Mouse (Mus musculus) small intestine, adult 2 months (tissue): ENCODE data around the gene Ager. TPM values are rescaled to one million over a fixed set of nuclear protein-coding genes. Genes with fewer than 3 reads are reported as not detected.
A peak's percentile ranks its signal among the peaks of the same experiment; 100 is the strongest.

Source experiments
- H3K27ac ChIP-seq: fragments of 200-500 bp; 2 replicates; pipeline ENCODE4 v1.5.1; 2012; ENCODE audit warnings: low read depth, low read length, control low read depth, inconsistent platforms; ENCODE audit not compliant: insufficient read depth
- H3K27me3 ChIP-seq: fragments of 200-500 bp; 2 replicates; pipeline ENCODE4 v1.6.1; 2012; ENCODE audit warnings: mild to moderate bottlenecking, moderate library complexity, low read length, inconsistent platforms; ENCODE audit not compliant: control insufficient read depth, insufficient read depth
- H3K36me3 ChIP-seq: fragments of 200-500 bp; 2 replicates; pipeline ENCODE4 v1.6.1; 2012; ENCODE audit warnings: mild to moderate bottlenecking, low read length, control low read depth, inconsistent platforms; ENCODE audit not compliant: control insufficient read depth, insufficient read depth
- H3K4me1 ChIP-seq: fragments of 200-500 bp; 2 replicates; pipeline ENCODE4 v1.6.1; 2012; ENCODE audit warnings: low read length, inconsistent platforms, mixed read lengths; ENCODE audit not compliant: control insufficient read depth, insufficient read depth, insufficient read length
- H3K4me3 ChIP-seq: fragments of 200-500 bp; 2 replicates; pipeline ENCODE4 v1.5.1; 2012; ENCODE audit warnings: low read depth, mild to moderate bottlenecking, control low read depth, inconsistent platforms, low read length, moderate library complexity
- CTCF ChIP-seq: fragments of 200-500 bp; IDR thresholded peaks from 2 replicates; pipeline ENCODE4 v1.5.1; 2012; ENCODE audit warnings: low read depth, mild to moderate bottlenecking, control low read depth, inconsistent platforms, low read length, moderate library complexity, mixed read lengths; ENCODE audit not compliant: insufficient replicate concordance, insufficient read length; ENCODE audit errors: extremely low read depth
- POLR2A ChIP-seq: fragments of 200-500 bp; IDR thresholded peaks from 2 replicates; pipeline ENCODE4 v1.6.1; 2012; ENCODE audit warnings: low read depth, mild to moderate bottlenecking, control low read depth, inconsistent platforms, low read length, moderate library complexity
- WGBS: fragments of 180-500 bp; shearing (Covaris S2); methylation state at CpG from one replicate; pipeline ENCODE4 v1.1.7; 2018; 5-methylcytosine and 5-hydroxymethylcytosine counted together
- polyA plus RNA-seq: library from polyadenylated mRNA; depleted of rRNA; stranded (reverse); fragments of >200 nt; gene quantifications from 2 replicates; pipeline ENCODE4 v1.2.3, GENCODE M21; 2012

Ager gene
- polyA plus RNA-seq, 1 experiment = 1.7 TPM

DNA sequence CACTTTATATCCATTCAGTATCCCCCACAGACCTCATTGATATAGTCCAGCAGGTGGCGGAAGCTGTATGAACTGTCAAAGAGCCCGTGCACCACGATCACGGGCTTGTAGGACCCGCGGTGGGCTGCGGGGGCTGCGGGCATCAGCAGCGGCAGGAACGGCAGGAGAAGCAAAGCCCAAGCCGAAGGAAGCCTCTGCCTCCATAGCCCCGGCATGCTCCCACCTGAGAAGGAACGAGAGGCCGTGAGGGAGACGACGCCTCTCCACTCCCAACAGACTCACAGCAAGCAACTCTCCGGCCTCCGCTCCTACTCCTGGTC lies 29.1 kb downstream of the Ager start:
- Histone ChIP-seq H3K27ac (peak overlapping the region; percentile 55), H3K4me3 (peak overlapping the region; percentile 74), H3K4me1 (peaks cover 10% of the 10 kb centered on the region), H3K27me3 (peaks cover 14% of the 10 kb centered on the region), H3K36me3 (peaks cover 10% of the 10 kb centered on the region)
- 2% methylated on average over 18 of the region's 18 CpGs for WGBS
- TF ChIP-seq CTCF (peak; percentile 19; the same call in 1 of the 2 replicates), POLR2A (no peak)

DNA sequence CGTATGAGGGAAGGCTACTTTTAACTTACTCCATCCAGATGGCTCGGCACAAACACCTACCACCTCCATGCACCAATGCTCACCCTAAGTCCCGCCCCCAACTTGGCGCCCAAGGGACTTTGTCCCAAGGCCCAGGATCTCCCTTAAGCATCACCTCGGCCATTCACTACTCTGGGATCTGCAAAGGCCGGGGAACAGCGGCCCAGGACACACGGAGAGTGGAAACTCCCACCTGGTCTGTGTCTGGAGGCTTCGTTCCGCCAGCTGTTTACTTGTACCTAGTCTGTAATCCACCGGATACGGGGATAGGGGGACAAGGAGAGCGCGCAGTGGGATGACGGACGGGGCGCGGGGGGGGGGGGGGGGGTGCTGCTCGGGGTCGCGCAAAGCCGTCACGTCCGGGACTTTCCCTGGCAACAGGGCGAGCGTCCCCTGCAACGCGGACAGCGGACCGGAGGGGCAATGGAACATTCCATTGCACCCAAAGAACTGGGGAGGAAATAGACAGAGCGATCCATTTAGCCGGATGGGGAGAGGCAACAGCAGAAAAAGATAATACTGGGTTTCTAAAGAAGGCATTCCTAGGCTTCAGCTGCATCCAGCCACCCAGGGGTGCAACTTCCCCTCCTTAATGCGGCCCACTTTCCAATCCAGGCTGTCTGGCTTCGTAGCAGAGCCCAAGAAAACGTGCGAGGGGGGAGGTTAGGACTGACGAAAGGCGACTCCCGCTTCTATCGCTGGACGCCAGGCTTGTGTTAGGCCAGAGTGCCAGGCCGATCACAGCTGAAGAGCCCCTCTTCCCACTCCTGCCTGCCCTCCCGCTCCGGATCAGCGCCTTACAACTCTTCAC lies 29.7 kb downstream of the Ager start:
- peaks cover 13% of the 10 kb centered on the region for H3K4me1 ChIP-seq
- H3K36me3 ChIP-seq = peaks cover 7% of the 10 kb centered on the region
- peaks cover 14% of the 10 kb centered on the region for H3K27me3 ChIP-seq
- peak overlapping the region; percentile 89 for H3K27ac ChIP-seq
- H3K4me3 ChIP-seq = peak overlapping the region; percentile 74
- TF ChIP-seq POLR2A (peak; percentile 31; the same call in 1 of the 2 replicates), CTCF (no peak)
- WGBS = 1% methylated on average over 43 of the region's 45 CpGs

DNA sequence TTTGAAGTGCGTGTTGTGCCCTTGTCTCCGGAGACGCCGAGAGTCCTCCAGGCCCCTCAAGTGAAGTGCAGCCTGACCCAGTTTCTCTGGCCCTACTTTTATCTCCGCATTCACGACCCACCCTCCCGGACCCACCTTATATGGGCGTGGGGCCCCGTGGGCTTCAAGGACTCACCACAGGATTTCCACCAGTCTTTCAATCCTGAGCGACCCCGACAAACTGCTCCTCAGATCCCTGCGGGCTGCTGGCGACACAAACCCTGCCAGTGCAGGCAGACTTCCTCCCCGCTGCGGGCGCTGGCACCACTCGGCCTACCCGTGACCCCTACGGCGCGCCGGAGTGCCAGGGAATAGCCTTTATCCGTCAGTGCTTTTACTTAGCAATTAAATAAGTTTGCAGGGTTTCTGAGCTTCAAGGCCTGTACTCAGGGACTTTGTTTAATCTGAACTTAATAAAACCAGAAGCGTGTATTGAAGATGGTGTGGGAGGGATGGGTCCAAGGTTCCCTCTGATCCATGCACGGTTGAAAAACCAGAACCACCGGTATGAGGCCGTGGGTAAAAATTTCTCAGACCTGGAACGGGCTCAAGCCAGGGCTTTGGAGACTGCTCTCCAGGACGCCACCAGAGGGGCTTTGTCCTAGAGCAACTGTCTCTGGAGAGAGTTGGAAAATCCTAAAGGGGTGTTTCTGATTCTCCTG lies 30.4 kb downstream of the Ager start, which contains the start of gene Ppt2:
TSS of gene Ppt2 (minus strand) at position 568 of the 701 bp plus-strand sequence.
- 3% methylated on average over 29 of the region's 29 CpGs for WGBS
- H3K27ac ChIP-seq = peak within 1 kb of the TSS; percentile 89
- H3K36me3 ChIP-seq = no peaks in the 10 kb centered on the region; the same call in 1 of the 2 replicates
- H3K4me3 ChIP-seq = peak within 1 kb of the TSS; percentile 74
- peaks cover 14% of the 10 kb centered on the region for H3K27me3 ChIP-seq
- TF ChIP-seq POLR2A (0 out of 2 replicates have a peak, but pooled peaks have one; percentile 29), CTCF (no peak)
- peaks cover 13% of the 10 kb centered on the region for H3K4me1 ChIP-seq

DNA sequence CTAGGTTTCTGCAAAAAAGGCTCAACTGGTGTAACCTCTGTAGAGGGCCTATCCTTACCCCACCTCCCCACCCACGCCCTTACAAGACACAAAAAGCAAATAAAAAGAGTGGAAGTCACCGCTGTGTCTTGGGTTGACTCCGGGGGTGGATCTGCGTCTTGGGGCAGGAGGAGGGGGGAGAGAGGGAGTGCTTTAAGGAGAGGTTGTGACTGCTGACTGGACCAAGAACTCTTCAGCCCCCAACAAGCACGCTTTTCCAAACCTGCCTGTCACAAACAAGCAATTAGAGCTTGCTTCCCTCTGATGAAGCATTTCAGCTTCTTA lies 30.9 kb downstream of the Ager start:
- Histone ChIP-seq H3K4me1 (peaks cover 13% of the 10 kb centered on the region), H3K36me3 (no peaks in the 10 kb centered on the region; the same call in 1 of the 2 replicates), H3K27ac (peak overlapping the region; percentile 89), H3K27me3 (peaks cover 14% of the 10 kb centered on the region), H3K4me3 (peak overlapping the region; percentile 74; the same call in 1 of the 2 replicates)
- 14% methylated on average over 5 of the region's 5 CpGs for WGBS
- no peak for TF ChIP-seq POLR2A
- no peak for TF ChIP-seq CTCF

DNA sequence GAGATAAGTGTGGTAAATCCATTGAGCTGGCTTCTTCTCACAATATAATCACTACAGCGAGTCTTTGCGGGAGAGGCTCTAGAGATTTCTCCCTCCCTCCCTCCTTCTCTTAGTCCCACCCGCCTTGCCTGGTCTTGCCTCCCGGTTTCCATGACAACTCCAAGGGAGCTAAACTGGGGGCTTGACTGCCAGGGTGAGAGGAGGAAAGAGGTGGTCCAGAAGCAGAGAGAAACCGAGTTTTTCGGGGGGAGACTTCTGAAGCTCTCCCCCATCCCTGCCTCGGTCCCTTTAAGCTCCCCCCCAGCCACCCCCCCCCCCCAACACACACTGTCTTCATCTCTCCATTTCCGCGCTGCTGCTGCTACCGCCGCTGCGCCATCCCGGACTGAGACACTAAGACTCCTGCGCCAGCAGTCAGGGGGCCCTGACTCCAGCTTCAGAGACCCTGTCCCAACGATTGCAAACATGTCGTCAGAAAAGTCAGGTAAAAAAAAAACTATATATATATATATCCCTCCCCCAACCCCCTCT lies 31.6 kb downstream of the Ager start, which contains the start of gene Prrt1:
TSS of gene Prrt1 (plus strand) at position 313 of the 531 bp plus-strand sequence.
- no peak for TF ChIP-seq CTCF
- TF ChIP-seq POLR2A = no peak
- WGBS = 61% methylated on average over 16 of the region's 16 CpGs
- Histone ChIP-seq H3K4me3 (peak within 1 kb of the TSS; percentile 74), H3K4me1 (peaks cover 13% of the 10 kb centered on the region), H3K27ac (peak within 1 kb of the TSS; percentile 89), H3K36me3 (no peaks in the 10 kb centered on the region; the same call in 1 of the 2 replicates), H3K27me3 (peaks cover 14% of the 10 kb centered on the region)

DNA sequence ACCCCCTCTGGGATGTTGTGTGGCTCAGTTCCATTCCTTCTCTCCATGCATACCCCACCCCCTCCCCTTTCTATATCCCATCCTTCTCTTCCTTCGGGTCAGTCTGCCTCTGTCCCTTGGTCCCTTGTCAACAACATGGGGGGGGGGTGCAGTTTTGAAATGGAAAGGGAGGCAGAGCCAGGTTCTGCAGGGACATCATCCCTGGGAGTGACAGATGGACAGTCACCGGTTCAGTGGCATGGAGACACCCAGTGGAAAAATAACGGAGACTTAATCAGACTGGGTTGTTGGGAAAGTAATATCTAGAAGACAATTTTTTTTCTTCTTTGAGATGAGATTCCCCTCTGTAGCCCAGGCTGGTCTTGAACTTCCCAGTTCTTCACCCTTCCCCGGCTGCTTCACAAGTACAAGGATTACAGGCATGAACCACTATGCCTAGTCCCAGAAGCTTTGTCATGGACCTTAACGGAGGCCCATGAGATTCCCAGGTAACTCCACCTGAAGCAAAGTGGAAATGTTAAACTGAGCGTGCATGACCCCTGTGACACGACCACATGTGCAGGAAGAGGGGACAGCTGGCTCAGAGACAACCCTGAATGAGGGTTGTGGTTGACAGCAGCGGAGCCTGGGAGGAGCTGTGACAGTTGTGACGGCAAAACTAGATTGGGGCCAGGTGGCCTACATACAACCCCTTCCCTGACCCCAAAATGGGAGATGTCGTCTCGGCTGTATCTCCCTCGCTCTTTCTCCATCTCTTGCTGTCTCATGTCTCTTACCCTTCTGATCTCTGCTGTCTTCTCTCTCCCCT lies 32.3 kb downstream of the Ager start:
- peak overlapping the region; percentile 44; the same call in 1 of the 2 replicates for H3K27ac ChIP-seq
- peak overlapping the region; percentile 57 for H3K4me3 ChIP-seq
- H3K36me3 ChIP-seq = no peaks in the 10 kb centered on the region; the same call in 1 of the 2 replicates
- peaks cover 14% of the 10 kb centered on the region for H3K27me3 ChIP-seq
- H3K4me1 ChIP-seq = peaks cover 13% of the 10 kb centered on the region
- TF ChIP-seq POLR2A (no peak), CTCF (no peak)
- 68% methylated on average over 12 of the region's 12 CpGs for WGBS
